Comparison of ENCODE assay signal across 8 mouse cellular contexts in the genomic region with DNA sequence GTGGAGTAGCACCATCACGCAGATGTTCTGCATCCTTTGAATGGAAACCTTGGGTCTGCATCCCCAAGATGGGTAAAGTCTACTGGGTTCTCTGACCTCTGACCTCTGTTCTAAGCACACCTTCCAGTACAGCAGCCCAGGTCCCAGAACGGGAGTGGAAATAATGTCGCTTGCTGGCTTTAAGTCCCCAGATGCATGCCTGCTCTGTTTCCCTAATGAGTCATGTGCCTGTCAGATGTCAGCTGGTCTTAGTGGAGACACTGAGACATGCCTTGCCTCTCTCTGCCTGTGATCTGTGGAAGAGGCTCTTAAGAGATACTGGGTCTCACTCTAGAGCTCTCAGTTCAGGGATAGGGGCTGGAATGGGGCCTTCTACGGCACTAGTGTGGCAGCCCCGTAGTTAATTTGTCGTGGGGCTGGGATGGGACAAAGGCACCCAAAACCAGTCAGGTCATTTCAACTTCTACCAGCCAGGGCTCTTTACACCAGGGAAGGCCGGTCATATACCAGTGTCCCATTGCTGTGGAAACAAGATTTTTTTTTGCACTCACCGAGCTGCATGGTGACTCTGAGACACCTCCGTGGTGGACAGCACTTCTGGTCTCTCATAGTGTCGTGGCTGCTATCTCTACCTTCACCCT.
DNase-seq lines count a peak whose midpoint lies in the region; ATAC-seq and TF ChIP-seq lines count a peak whose summit lies in the region.

No protein-coding gene starts in this region.

- ATAC-seq in heart, embryonic 14.5 days (ENCODE audit: insufficient number of reproducible peaks, insufficient read depth, low FRiP score, low read depth): no peak

- H3K27me3 ChIP-seq in heart, embryonic 14.5 days (ENCODE audit: control insufficient read depth, insufficient read depth, low read length): no peaks in the 10 kb centered on the region
- no peaks in the 10 kb centered on the region for H3K27me3 ChIP-seq in midbrain, embryonic 10.5 days (ENCODE audit: low read depth, poor library complexity, severe bottlenecking)

- intact Hi-C loops in gastrocnemius, adult 2 months (cut with DNase I): no loop called here

- peak overlapping the region; percentile 9; the same call in 1 of the 2 replicates for H3K4me3 ChIP-seq in gastrocnemius, adult 2 months
- no peak overlapping the region for H3K4me3 ChIP-seq in heart, embryonic 14.5 days (ENCODE audit: control insufficient read depth in 1 of 2, insufficient read depth in 1 of 2, low read depth in 1 of 2, low read length in 2 of 2)
- peak overlapping the region; percentile 38 for H3K4me3 ChIP-seq in midbrain, embryonic 10.5 days

- peak overlapping the region; percentile 39 for H3K4me2 ChIP-seq in heart, embryonic 14.5 days (ENCODE audit: low read length)

- peaks cover 48 to 52% of the 10 kb centered on the region in 2 experiments for H3K4me1 ChIP-seq in heart, embryonic 14.5 days (ENCODE audit: control insufficient read depth in 2 of 2, insufficient read depth in 2 of 2, low read length in 2 of 2)
- H3K4me1 ChIP-seq in midbrain, embryonic 10.5 days: peaks cover 91% of the 10 kb centered on the region

- no peaks in the 10 kb centered on the region for H3K9me3 ChIP-seq in heart, embryonic 14.5 days (ENCODE audit: control insufficient read depth, low read length)
- H3K9me3 ChIP-seq in midbrain, embryonic 10.5 days (replicated peaks): no peaks in the 10 kb centered on the region

- H3K36me3 ChIP-seq in heart, embryonic 14.5 days (ENCODE audit: control insufficient read depth, insufficient read depth, low read length): peaks cover 41% of the 10 kb centered on the region
- peaks cover 48% of the 10 kb centered on the region for H3K36me3 ChIP-seq in midbrain, embryonic 10.5 days

- H3K9ac ChIP-seq in heart, embryonic 14.5 days (ENCODE audit: low read length): peak overlapping the region; percentile 65

- TF ChIP-seq CTCF in gastrocnemius, adult 2 months (IDR thresholded peaks at IDR 0.05): no peak

- H3K27ac ChIP-seq in gastrocnemius, adult 2 months: peak overlapping the region; percentile 77
- H3K27ac ChIP-seq in heart, embryonic 14.5 days (replicated peaks in 1 of 2; ENCODE audit: control insufficient read depth in 1 of 2, insufficient read depth in 1 of 2, low read depth in 2 of 2, low read length in 2 of 2): peak overlapping the region; percentile 93 to 97
- H3K27ac ChIP-seq in midbrain, embryonic 10.5 days (replicated peaks): peak overlapping the region; percentile 98

- WGBS in heart, embryonic 14.5 days: 11% methylated on average over 10 of the region's 10 CpGs
- 28% methylated on average over 10 of the region's 10 CpGs for WGBS in midbrain, embryonic 10.5 days

- no peak for DNase-seq in gastrocnemius, adult 2 months
- no peak for DNase-seq in gastrocnemius, adult 18-20 months (ENCODE audit: low spot score)
- DNase-seq in Muller cell, postnatal 12 days (ENCODE audit: inconsistent ontology term): peak; percentile 63
- no peak for DNase-seq in midbrain, embryonic 10.5 days (ENCODE audit: low spot score)
- DNase-seq in right cerebral cortex, postnatal 14 days: no peak
- DNase-seq in urinary bladder, adult 18-20 months (ENCODE audit: low spot score in 2 of 2): no peak
- no peak for DNase-seq in ovary, postnatal 36 days (ENCODE audit: low spot score)

Comparison
In these comparisons a context has a peak if more than half of its experiments do, and no peak if none do; other contexts are left out.
1. H3K4me3 ChIP-seq: peak in gastrocnemius, adult 2 months (single experiment) and midbrain, embryonic 10.5 days (single experiment); none in heart, embryonic 14.5 days (0 of 2).
2. Peak in every context shown above with its lines, with median percentiles within 50 percentile points of each other: H3K27ac ChIP-seq.